Mouse (Mus musculus): ENCODE data around the gene Mmp8. TPM values are rescaled to one million over a fixed set of nuclear protein-coding genes. Genes with fewer than 3 reads are reported as not detected.
A peak's percentile ranks its signal among the peaks of the same experiment; 100 is the strongest.

The Mmp8 gene
- total RNA-seq (2021) = not detected

DNA sequence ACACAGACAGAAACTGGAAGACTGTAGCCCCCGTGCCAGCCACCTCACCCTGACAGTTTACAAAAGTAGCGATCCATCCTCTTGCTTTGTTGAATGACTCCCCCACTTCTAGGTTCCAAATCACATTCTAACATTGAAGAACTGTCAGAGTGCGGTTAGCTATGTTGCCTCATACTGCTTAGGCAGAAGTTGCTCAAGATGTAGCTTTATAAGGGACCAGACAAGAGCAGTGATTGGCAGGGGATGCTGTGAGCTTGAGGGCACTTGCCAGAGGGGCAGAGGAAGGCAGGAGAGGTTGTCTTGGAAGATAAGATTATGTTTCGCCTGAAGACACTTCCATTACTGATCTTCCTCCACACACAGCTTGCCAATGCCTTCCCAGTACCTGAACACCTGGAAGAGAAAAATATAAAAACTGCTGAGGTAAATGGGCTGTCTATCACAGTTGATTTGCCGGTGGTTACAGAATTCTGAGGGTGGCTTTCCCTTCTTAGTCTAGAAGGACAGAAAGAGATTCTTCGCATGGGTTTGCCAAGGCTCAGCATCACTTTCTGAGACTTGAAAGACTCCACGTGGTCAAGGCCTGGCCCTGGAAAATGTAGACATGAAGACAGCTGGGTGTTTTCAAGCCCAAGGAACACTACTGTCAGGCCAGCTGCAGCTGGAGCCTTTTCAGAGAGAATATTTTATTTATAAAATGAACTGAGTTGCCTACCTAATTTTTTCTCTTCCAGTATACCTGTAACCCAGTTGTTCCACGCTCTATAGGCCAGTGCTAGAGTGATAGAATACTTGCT lies at the start of gene Mmp8:
TSS of gene Mmp8 (plus strand) at position 236 of the 797 bp plus-strand sequence.
- no peak for DNase-seq (ENCODE audit: extremely low spot score in 1 of 2, low spot score in 1 of 2)

DNA sequence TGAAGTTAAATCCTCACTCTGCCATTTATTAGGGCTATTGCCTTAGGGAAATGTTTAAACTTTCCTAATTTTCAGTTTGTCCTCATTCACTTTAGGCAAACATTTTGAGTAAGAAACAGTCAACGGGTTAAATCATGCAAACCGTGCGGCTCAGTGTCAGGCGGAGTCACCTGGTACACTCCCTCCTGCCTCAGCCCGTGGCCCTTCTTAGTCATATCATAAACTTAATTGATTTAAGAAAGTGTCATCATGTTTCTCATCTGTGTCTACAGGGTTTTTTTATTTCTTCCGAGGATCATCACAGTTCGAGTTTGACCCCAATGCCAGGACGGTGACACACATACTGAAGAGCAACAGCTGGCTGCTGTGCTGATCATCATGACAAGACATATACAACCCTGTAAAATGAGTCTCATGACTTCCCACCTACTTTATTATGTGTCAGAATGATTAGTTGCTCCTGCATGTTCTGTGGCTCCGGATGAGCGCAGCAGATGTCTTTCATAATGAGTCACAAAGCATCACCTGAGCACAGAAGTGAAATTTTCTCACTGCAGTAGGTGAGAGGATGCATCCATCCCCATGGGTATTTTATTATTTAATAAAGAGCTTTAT lies 48.5 kb upstream of the Mmp8 start:
- DNase-seq (ENCODE audit: extremely low spot score in 1 of 2, low spot score in 1 of 2) = no peak

DNA sequence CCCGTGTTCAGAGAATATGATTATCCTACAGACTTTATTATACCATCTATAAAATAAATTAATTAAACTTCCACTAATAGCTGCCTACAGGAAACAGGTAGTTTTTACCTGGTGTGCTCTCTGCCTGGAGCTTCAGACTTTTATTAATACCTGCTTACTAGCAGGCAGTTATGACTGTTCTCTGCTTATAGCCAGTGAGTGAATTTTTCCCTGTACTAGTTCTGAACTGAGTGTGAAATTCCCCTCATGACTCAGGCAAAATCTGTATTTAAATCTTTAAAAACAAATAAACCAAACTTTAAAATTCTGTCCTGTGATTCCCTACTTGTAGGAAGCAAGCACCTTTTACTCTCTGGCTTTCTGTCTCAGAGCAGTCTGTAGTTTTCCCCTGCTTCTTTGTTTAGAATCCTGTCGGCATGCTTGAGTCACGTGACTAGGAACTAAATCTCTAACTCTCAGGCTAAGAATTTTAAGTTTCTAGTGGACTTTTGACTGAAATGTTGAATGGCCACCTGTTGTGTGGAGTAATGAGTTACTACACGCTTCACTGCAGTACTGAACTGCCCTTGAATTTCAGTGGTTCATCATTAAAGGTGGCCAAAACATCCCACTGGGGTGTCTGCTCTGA lies 40.2 kb upstream of the Mmp8 start:
- DNase-seq (ENCODE audit: extremely low spot score in 1 of 2, low spot score in 1 of 2) = no peak

DNA sequence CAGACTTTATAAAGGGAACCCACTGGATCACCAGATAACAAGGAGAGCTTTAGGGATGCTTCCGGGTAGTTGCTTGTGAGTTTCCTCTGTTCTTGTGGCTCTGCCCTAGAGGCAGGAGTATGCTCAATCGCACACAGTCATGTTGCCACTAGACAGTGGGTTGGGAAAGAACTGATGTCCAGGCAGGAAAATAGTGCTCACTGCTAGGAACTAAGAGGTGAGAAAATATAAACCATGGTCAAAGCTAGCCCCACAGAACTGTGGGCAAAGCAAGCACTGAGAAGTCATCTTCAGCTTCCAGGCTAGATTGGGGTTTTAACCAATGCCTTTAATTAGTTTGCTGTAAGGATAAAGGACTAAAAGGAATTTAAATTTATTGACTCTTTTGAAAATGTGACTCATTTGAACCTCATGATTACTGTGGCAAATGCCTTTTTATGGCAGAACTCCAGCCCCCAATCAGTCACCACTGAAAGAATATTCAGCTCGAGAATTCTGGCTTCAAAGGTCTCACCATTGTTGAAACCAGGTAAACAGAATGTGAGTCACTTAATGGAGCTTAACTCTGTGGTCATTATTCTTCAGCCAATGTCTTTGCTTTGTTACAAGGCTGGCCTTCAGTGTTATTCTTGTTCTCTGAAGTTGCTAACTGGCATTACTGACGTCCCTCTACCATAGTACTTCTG lies 31.9 kb upstream of the Mmp8 start:
- no peak for DNase-seq (ENCODE audit: extremely low spot score in 1 of 2, low spot score in 1 of 2)

DNA sequence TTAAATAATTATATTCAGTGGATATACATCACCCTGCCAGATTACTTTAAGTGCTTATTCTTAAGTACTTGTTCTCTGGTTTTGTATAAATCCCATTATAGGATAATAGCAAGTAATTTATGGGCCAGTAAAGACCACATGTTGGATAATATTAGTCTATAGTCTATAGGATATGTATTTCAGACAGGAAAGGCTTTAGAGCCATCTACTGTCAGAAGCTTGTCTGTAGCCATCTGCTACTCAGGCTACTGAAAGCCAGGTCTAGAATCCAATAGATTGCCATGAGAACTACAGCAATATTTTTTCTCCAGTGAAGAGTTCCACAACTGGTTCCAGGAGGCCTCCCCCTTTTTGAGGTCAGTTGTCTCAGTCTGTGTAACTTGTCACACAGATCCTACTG lies 15.5 kb upstream of the Mmp8 start:
- no peak for DNase-seq (ENCODE audit: extremely low spot score in 1 of 2, low spot score in 1 of 2)

DNA sequence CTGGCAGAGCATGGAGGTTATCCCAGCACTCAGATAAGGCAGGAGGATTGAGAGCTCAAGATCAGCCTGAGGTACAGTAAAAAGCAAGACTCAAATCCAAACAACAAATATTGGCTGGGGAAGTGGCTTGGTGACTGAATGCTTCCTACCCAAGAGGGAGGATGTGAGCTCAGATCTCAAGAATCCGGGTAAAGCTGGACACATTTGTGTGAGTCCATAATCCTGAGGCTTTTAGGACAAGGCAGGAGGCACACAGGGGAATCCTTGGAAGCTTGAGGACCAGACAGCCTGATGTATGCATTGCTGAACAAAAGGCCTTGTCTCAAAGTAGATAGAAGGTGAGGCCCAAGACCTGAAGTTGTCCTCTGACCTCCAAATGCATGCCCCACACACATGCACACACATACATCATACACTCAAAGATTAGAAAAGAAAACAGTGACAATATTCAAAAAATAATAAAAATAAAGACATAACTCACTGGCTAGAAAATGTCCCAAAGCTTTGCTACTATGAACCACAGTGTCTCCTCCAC lies 13.3 kb upstream of the Mmp8 start:
- no peak for DNase-seq (ENCODE audit: extremely low spot score in 1 of 2, low spot score in 1 of 2)

DNA sequence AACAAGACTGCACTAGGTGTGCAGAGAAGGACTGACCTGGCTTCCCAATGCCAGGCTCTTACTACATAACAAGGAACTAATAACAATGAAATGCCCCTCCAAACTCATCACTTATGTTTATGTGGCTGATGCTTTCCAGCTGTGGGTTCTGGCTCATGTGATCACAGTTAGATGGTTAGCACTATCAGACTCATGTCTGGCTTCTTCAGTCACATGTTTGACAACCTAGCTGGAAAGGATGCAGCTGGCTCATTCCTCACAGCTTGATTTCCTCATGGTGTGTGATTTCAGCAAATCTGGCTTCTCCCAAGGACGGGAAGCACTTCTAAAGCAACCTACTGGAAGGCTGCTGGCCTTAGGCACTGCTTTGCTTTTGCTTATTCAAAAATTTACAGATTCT lies 12.8 kb upstream of the Mmp8 start:
- DNase-seq (ENCODE audit: extremely low spot score in 1 of 2, low spot score in 1 of 2) = no peak

DNA sequence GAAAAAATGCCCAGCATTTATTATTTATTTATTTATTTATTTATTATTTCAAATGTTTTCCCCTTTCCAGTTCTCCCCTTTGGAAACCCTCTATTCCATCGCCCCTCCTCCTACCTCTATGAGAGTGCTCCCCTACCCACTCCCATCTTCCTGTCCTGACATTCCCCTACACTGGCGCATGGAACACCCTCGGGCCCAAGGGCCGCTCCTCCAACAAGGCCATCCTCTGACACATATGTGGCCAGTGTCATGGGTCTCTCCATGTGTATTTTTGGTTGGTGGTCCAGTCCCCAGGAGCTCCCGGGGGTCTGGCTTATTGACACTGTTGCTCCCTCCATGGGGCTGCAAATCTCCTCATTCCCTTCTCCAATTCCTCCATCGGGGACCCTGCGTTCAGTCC lies 12.3 kb upstream of the Mmp8 start:
- DNase-seq (ENCODE audit: extremely low spot score in 1 of 2, low spot score in 1 of 2) = no peak

DNA sequence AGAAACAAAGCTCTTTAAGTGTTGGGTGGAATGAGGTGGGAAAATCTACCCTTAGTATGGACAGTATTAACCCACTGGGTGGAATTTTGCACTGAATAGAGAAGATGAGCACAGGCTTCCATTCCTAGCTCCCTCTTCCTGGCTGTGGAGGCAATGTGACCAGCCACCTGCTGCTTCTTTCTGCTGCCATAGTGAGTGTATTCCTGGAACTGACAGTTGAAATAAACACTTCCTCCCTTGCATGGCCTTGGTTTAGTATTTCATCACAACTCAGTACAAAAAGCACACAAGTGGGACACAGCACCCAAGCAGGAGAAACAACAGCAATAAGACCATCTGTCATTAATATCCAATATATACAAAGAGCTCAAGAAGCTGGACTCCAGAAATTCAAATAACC lies 6.3 kb upstream of the Mmp8 start:
- no peak for DNase-seq (ENCODE audit: extremely low spot score in 1 of 2, low spot score in 1 of 2)

DNA sequence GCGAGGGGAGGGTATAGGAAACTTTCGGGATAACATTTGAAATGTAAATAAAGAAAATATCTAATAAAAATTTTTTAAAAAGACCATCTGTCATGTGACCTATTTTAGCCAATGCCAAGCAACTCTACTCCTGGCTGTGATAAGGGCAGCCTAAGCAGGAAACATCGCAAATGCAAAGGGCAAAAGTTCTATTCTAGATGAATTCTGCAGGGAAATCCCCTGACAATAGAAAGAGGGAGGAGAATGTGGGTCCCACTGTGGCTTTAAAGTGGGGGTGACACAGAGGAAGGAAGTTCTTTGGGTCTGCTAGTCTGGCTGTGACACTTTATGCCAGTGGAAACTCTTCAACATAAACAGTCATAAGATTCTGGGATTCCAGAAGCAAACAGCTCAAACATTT lies 4.7 kb upstream of the Mmp8 start:
- DNase-seq (ENCODE audit: extremely low spot score in 1 of 2, low spot score in 1 of 2) = no peak

DNA sequence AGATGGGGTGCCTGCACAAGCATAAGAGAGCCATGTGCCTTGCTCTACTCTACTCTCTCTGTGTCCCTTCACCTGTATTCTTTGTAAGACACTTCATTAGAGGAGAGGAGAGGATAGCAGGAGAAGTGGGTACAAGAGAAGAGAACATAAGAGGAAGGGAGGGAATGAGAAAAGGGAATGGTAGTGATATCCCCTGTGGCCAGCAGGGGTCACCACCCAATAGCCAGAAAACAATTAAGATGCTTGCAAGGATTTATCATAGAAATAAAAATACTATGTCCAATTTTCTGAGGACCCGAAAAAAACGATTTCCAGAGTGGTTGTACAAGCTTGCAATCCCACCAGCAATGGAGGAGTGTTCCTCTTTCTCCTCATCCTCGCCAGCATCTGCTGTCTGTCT lies 3.9 kb upstream of the Mmp8 start:
- DNase-seq (ENCODE audit: extremely low spot score in 1 of 2, low spot score in 1 of 2) = peak in 1 of 2 experiments; percentile 14

DNA sequence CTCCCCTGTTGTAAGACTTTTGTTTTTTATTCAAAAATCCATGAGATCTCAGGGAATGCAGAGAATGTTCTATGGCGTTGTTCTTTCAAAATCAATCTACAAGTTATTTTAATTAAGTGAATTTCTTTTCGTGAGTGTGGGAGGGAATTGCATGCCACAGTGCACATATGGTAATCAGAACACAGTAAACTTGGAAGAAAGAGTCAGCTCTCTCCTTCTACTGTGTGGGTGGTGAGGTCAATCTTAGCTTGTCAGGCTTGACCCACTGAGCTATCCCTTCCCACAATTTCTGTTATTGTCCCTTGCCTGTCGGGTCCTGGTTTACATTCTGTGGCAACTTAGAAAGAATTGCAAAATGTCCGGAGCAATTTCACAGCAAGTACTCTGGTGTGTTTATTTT lies 1.8 kb downstream of the Mmp8 start:
- DNase-seq (ENCODE audit: extremely low spot score in 1 of 2, low spot score in 1 of 2) = no peak

DNA sequence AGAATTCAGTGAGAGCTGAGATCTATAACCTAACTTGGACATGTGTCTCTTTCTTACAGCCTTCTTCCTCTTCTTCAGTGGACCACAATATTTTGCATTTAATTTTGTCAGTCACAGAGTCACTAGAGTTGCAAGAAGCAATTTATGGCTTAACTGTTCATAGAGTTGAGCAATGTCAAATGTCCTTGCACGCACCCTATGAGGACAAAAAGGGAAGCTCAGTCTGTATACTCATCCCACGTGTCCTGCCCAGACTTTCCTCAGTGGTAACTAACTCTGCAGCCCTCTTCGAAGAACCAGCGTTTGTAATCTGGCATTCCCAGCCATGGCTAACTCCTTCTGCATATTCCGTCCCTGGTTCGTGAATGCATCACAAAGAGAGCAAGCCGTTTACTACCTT lies 9.1 kb downstream of the Mmp8 start:
- no peak for DNase-seq (ENCODE audit: extremely low spot score in 1 of 2, low spot score in 1 of 2)

DNA sequence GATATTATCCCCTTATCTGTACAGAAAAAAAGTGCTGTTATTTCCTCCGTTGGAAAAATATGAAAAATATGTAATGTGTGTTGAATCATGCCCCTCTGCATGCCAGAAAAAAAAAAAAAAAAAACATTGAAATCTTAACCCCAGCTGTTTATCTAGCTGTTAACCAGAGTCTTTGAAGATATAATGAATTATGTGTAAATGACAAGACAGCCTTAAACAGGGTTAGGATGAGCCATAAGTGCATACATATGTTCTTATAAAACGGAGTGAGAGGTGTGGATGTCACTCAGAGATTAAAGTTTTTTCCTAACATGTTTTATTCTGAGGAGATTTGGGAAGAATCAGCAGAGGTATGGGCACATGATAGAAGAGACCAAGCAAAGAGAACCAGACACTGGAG lies 9.7 kb downstream of the Mmp8 start:
- DNase-seq (ENCODE audit: extremely low spot score in 1 of 2, low spot score in 1 of 2) = no peak

DNA sequence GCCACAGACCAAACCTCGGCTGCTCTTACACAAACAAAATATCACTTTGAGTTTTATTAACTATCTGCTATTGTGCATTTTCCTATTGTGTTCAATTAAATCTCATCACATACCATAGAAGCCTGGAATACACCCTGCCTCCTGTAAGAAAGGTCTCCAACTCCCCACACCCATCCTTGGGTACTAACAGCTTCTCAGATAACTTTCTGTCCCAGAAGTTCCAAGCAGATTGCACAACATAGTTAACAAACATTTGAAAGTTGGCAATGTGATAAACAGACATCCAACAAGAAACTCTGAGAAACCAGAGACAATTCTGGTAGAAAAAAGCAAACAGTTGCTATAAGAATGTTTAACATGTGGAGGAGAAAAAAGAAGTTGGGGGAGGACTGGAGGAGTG lies 12.2 kb downstream of the Mmp8 start:
- no peak for DNase-seq (ENCODE audit: extremely low spot score in 1 of 2, low spot score in 1 of 2)

DNA sequence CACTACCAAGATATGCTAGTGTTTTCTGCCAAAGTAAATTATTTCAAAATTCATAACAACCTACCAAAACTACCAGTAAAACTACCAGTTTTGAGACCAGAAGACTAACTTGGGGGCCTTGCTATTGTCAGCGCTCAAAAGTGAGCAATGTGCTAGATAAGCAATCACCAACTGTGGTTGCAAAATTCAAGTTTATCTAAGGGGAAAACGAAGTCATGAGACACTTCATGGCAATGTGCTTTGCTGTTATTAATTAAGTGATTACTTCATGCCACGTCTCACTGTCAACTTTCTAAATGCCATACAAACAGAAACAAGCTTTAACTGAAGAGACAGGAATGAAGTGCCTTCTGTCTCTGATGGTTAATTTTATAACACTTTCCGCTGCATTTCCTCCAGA lies 12.9 kb downstream of the Mmp8 start, which contains the start of gene Mmp27:
TSS of gene Mmp27 (plus strand) at position 235 of the 400 bp plus-strand sequence.
- DNase-seq (ENCODE audit: extremely low spot score in 1 of 2, low spot score in 1 of 2) = no peak

DNA sequence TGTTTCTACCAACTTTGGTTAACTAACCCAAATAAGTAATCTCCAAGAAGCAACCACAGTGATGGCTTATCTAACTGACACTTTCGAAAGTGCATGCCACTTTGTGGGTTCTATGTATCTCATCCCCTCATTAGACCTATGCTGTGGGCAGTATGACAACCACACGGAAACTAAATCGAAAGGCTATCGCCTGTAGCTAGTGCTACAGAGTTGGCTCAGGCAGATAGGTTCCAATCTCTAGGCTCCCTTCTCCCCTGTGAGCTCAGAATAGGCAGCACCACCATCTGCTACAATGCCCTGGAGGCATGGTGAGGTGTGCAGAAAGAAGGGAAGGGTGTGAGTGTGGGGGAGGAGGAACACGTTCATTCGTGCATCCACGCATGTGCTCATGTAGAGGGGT lies 13.9 kb downstream of the Mmp8 start:
- DNase-seq (ENCODE audit: extremely low spot score in 1 of 2, low spot score in 1 of 2) = no peak

DNA sequence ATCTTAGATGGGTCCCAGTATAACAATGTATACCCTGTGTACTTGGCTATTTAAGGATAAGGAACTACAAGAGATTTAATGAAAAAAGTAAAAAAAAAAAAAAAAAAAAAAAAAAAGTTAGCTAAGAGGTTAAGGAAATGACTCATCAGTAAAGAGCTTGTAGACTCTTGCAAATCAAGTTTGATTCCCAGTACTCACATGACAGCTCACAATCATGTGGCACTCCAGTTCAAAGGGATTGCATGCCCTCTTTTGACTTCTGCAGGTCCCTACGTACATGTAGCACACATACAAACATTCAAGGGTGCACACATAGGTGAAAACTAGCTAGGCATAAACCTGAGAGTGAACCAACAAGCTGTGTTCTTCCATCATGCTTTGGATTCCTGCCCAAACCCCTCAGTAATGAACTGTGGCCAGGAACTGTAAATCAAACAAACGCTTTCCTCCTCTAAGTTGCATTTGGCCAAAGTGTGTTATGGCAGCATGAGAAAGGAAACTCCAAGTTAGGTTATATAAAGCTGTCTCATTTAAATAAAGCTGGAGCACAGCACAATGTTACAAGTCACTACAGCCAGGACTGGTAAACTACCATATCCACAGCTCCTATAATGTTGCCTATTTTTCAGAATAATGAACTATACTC lies 14.5 kb downstream of the Mmp8 start:
- no peak for DNase-seq (ENCODE audit: extremely low spot score in 1 of 2, low spot score in 1 of 2)

DNA sequence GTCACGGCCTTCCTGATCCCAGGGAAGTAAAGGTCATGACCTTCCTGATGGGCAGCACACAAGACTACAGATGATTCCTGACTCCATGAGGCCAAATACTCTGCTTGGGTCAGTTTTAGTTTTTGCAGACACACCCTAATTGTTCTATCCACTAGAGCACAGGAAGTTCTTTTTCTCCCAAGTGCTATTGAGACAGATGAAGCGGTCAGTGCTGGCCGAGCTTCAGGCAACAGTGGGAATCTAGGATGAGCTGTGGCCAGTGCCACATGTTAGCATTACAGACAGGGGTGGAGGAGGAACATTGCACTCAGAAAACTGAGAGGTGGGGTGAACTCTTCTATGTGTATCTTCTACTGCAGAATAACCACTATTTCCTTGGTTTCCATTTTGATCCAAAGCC lies 17.3 kb downstream of the Mmp8 start:
- no peak for DNase-seq (ENCODE audit: extremely low spot score in 1 of 2, low spot score in 1 of 2)

DNA sequence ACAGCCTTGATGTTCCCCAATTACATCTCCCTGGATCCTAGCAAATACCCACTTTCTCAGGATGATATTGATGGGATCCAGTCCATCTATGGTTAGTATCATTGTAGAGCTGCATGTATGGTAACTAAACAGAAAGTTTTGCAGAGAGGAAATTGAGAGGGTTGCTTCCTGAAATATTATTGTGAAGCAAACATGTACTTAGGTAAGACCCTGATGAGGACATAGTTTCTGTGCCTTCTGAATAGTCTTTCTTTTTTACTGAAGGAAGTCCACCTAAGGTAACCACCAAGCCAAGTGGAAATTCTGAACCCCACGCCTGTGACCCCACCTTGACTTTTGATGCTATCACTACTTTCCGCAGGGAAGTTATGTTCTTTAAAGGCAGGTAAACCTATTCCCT lies 19.1 kb downstream of the Mmp8 start:
- DNase-seq (ENCODE audit: extremely low spot score in 1 of 2, low spot score in 1 of 2) = no peak
